Mouse (Mus musculus) hindbrain, embryonic 15.5 days (tissue): ENCODE data around the gene Pdzd9. TPM values are rescaled to one million over a fixed set of nuclear protein-coding genes. Genes with fewer than 3 reads are reported as not detected.
A peak's percentile ranks its signal among the peaks of the same experiment; 100 is the strongest.
"Not testable (repeated sequence)": the region's sequence is repeated elsewhere in the genome, so short reads cannot be mapped to it uniquely, and the experiment has no call there.

Experiments used
- ATAC-seq: fragments of 200-750 bp; cut with Nextera tagmentation; 2 replicates; pipeline ENCODE4 v1.8.0; 2017; ENCODE audit warnings: low read depth, moderate number of reproducible peaks, moderate TSS enrichment; ENCODE audit not compliant: low FRiP score
- H3K27ac ChIP-seq: fragments of 300-500 bp; sonication (generic); replicated peaks from 2 replicates; pipeline ENCODE4 v1.5.1; 2015; ENCODE audit warnings: mild to moderate bottlenecking, inconsistent platforms
- H3K27me3 ChIP-seq: fragments of 300-500 bp; sonication (generic); 2 replicates; pipeline ENCODE4 v1.6.1; 2015; ENCODE audit warnings: control low read depth, inconsistent platforms
- H3K36me3 ChIP-seq: fragments of 300-500 bp; sonication (generic); 2 replicates; pipeline ENCODE4 v1.6.1; 2015; ENCODE audit warnings: control low read depth, inconsistent platforms
- H3K4me1 ChIP-seq: fragments of 300-500 bp; sonication (generic); replicated peaks from 2 replicates; pipeline ENCODE4 v1.6.1; 2015; ENCODE audit warnings: control low read depth, inconsistent platforms
- H3K4me2 ChIP-seq: fragments of 300-500 bp; sonication (generic); 2 replicates; pipeline ENCODE4 v1.6.1; 2015; ENCODE audit warnings: moderate library complexity, mild to moderate bottlenecking, inconsistent platforms
- H3K4me3 ChIP-seq: fragments of 300-500 bp; sonication (generic); 2 replicates; pipeline ENCODE4 v1.5.1; 2015; ENCODE audit warnings: mild to moderate bottlenecking, inconsistent platforms
- H3K9ac ChIP-seq: fragments of 300-500 bp; sonication (generic); 2 replicates; pipeline ENCODE4 v1.6.1; 2015; ENCODE audit warnings: inconsistent platforms
- H3K9me3 ChIP-seq: fragments of 300-500 bp; sonication (generic); 2 replicates; pipeline ENCODE4 v1.6.1; 2016; ENCODE audit warnings: control low read depth, inconsistent platforms
- WGBS: fragments of 180-500 bp; shearing (Covaris S2); methylation state at CpG from one replicate; pipeline ENCODE4 v1.1.7; 2015; 5-methylcytosine and 5-hydroxymethylcytosine counted together
- polyA plus RNA-seq: library from polyadenylated mRNA; unstranded; fragments of >200 nt; fragmentation: Nextera tagmentation; extraction: Ambion mirVana; gene quantifications from 2 replicates; pipeline ENCODE4 v1.2.1, GENCODE M21; 2015

Gene Pdzd9
- 0.36 and 0.39 TPM in 2 replicates for polyA plus RNA-seq

- ATAC-seq, result peak; percentile 80
- Histone ChIP-seq H3K4me1 (no peaks in the 10 kb centered on the region; the same call in 1 of the 2 replicates), H3K9me3 (no peaks in the 10 kb centered on the region), H3K4me2 (no peak within 1 kb of the TSS), H3K9ac (no peak within 1 kb of the TSS), H3K27ac (no peak within 1 kb of the TSS), H3K4me3 (no peak within 1 kb of the TSS), H3K36me3 (no peaks in the 10 kb centered on the region), H3K27me3 (no peaks in the 10 kb centered on the region)
- WGBS, result 20% methylated on average over 14 of the region's 14 CpGs
Measured at GRCm38 (mm10) chr7:120670153-120670875, at the start of gene Pdzd9. Gene Pdzd9 (minus strand): TSS chr7:120670343.

GRCm38 (mm10) chr7:120717261-120717660, 47.1 kb upstream of the Pdzd9 start:
- no peaks in the 10 kb centered on the region for H3K27me3 ChIP-seq
- no peaks in the 10 kb centered on the region for H3K36me3 ChIP-seq
- H3K4me2 ChIP-seq, result no peak overlapping the region
- WGBS, result 76% methylated on average over 2 of the region's 2 CpGs
- no peak overlapping the region for H3K27ac ChIP-seq
- H3K4me1 ChIP-seq, result peaks cover 7% of the 10 kb centered on the region; the same call in 1 of the 2 replicates
- no peak overlapping the region for H3K4me3 ChIP-seq
- H3K9ac ChIP-seq, result no peak overlapping the region
- ATAC-seq, result no peak
- H3K9me3 ChIP-seq, result no peaks in the 10 kb centered on the region

GRCm38 (mm10) chr7:120713951-120714350, 43.8 kb upstream of the Pdzd9 start:
- not testable (repeated sequence) for H3K27ac ChIP-seq, H3K4me1 ChIP-seq, H3K9ac ChIP-seq, H3K4me2 ChIP-seq, H3K4me3 ChIP-seq, H3K36me3 ChIP-seq, H3K27me3 ChIP-seq, ATAC-seq, H3K9me3 ChIP-seq
- 92% methylated on average over 11 of the region's 11 CpGs for WGBS

GRCm38 (mm10) chr7:120713225-120713624, 43.1 kb upstream of the Pdzd9 start:
- 96% methylated on average over 2 of the region's 2 CpGs for WGBS
- no peak for ATAC-seq
- Histone ChIP-seq H3K9ac (no peak overlapping the region), H3K4me2 (no peak overlapping the region), H3K4me3 (no peak overlapping the region), H3K4me1 (peaks cover 5% of the 10 kb centered on the region; the same call in 1 of the 2 replicates), H3K9me3 (no peaks in the 10 kb centered on the region), H3K27ac (no peak overlapping the region), H3K36me3 (no peaks in the 10 kb centered on the region), H3K27me3 (no peaks in the 10 kb centered on the region)

- Histone ChIP-seq H3K27ac (no peak overlapping the region), H3K4me3 (no peak overlapping the region), H3K27me3 (no peaks in the 10 kb centered on the region), H3K9me3 (no peaks in the 10 kb centered on the region), H3K9ac (no peak overlapping the region), H3K4me1 (no peaks in the 10 kb centered on the region), H3K4me2 (no peak overlapping the region), H3K36me3 (no peaks in the 10 kb centered on the region)
- no peak for ATAC-seq
- 94% methylated on average over 2 of the region's 2 CpGs for WGBS
Measured at GRCm38 (mm10) chr7:120712071-120712470, 41.9 kb upstream of the Pdzd9 start.

- Histone ChIP-seq H3K9me3 (no peaks in the 10 kb centered on the region), H3K4me3 (no peak overlapping the region), H3K4me1 (no peaks in the 10 kb centered on the region), H3K27me3 (no peaks in the 10 kb centered on the region), H3K36me3 (no peaks in the 10 kb centered on the region), H3K9ac (no peak overlapping the region), H3K4me2 (no peak overlapping the region), H3K27ac (no peak overlapping the region)
- 89% methylated on average over 3 of the region's 3 CpGs for WGBS
- ATAC-seq, result no peak
Measured at GRCm38 (mm10) chr7:120703888-120704287, 33.7 kb upstream of the Pdzd9 start.

- 91% methylated on average over 6 of the region's 6 CpGs for WGBS
- no peak for ATAC-seq
- Histone ChIP-seq H3K4me3 (no peak overlapping the region), H3K4me1 (peaks cover 4% of the 10 kb centered on the region; the same call in 1 of the 2 replicates), H3K4me2 (no peak overlapping the region), H3K27me3 (no peaks in the 10 kb centered on the region), H3K9ac (no peak overlapping the region), H3K36me3 (no peaks in the 10 kb centered on the region), H3K9me3 (no peaks in the 10 kb centered on the region), H3K27ac (no peak overlapping the region)
Measured at GRCm38 (mm10) chr7:120699586-120699985, 29.4 kb upstream of the Pdzd9 start.

- WGBS, result 89% methylated on average over 2 of the region's 2 CpGs
- peaks cover 4% of the 10 kb centered on the region; the same call in 1 of the 2 replicates for H3K4me1 ChIP-seq
- no peaks in the 10 kb centered on the region for H3K9me3 ChIP-seq
- ATAC-seq, result no peak
- no peak overlapping the region for H3K27ac ChIP-seq
- no peak overlapping the region for H3K9ac ChIP-seq
- no peaks in the 10 kb centered on the region for H3K27me3 ChIP-seq
- no peak overlapping the region for H3K4me2 ChIP-seq
- H3K4me3 ChIP-seq, result no peak overlapping the region
- 0 out of 2 replicates have a peak, but pooled peaks cover 3% of the 10 kb centered on the region for H3K36me3 ChIP-seq
Measured at GRCm38 (mm10) chr7:120696331-120696730, 26.2 kb upstream of the Pdzd9 start.

GRCm38 (mm10) chr7:120695641-120696040, 25.5 kb upstream of the Pdzd9 start:
- Histone ChIP-seq H3K4me1 (peaks cover 4% of the 10 kb centered on the region; the same call in 1 of the 2 replicates), H3K4me2 (no peak overlapping the region), H3K4me3 (no peak overlapping the region), H3K9me3 (no peaks in the 10 kb centered on the region), H3K27me3 (no peaks in the 10 kb centered on the region), H3K36me3 (0 out of 2 replicates have a peak, but pooled peaks cover 5% of the 10 kb centered on the region), H3K9ac (no peak overlapping the region), H3K27ac (no peak overlapping the region)
- no peak for ATAC-seq
- 57% methylated on average over 1 of the region's 1 CpGs for WGBS

- Histone ChIP-seq H3K36me3 (0 out of 2 replicates have a peak, but pooled peaks cover 5% of the 10 kb centered on the region), H3K9ac (no peak overlapping the region), H3K9me3 (no peaks in the 10 kb centered on the region), H3K4me2 (no peak overlapping the region), H3K4me3 (no peak overlapping the region), H3K27me3 (no peaks in the 10 kb centered on the region), H3K4me1 (peaks cover 4% of the 10 kb centered on the region; the same call in 1 of the 2 replicates), H3K27ac (no peak overlapping the region)
- ATAC-seq, result no peak
- 17% methylated on average over 6 of the region's 6 CpGs for WGBS
Measured at GRCm38 (mm10) chr7:120695196-120695595, 25.1 kb upstream of the Pdzd9 start.

GRCm38 (mm10) chr7:120693831-120694375, 23.8 kb upstream of the Pdzd9 start:
- no peak for ATAC-seq
- H3K27me3 ChIP-seq, result no peaks in the 10 kb centered on the region
- WGBS, result 95% methylated on average over 5 of the region's 5 CpGs

GRCm38 (mm10) chr7:120690634-120691033, 20.5 kb upstream of the Pdzd9 start:
- H3K4me1 ChIP-seq, result peaks cover 4% of the 10 kb centered on the region; the same call in 1 of the 2 replicates
- H3K9me3 ChIP-seq, result no peaks in the 10 kb centered on the region
- H3K36me3 ChIP-seq, result 0 out of 2 replicates have a peak, but pooled peaks cover 5% of the 10 kb centered on the region
- ATAC-seq, result no peak
- H3K4me3 ChIP-seq, result no peak overlapping the region
- WGBS, result 72% methylated on average over 4 of the region's 4 CpGs
- no peaks in the 10 kb centered on the region for H3K27me3 ChIP-seq
- H3K4me2 ChIP-seq, result no peak overlapping the region
- H3K27ac ChIP-seq, result no peak overlapping the region
- H3K9ac ChIP-seq, result no peak overlapping the region

More at GRCm38 (mm10) chr7:120693831-120694375, 23.8 kb upstream of the Pdzd9 start:
- Histone ChIP-seq H3K27ac (no peak overlapping the region), H3K4me1 (peaks cover 4% of the 10 kb centered on the region; the same call in 1 of the 2 replicates), H3K9ac (no peak overlapping the region), H3K4me2 (no peak overlapping the region), H3K9me3 (no peaks in the 10 kb centered on the region), H3K36me3 (0 out of 2 replicates have a peak, but pooled peaks cover 5% of the 10 kb centered on the region), H3K4me3 (no peak overlapping the region)
